Comparison of ENCODE assay signal across 8 mouse cellular contexts in genomic region chr2:84669828-84670568, GRCm38 (mm10). TPM values are rescaled to one million over a fixed set of nuclear protein-coding genes. Genes with fewer than 3 reads are reported as not detected.
DNase-seq lines count a peak whose midpoint lies in the region; ATAC-seq and TF ChIP-seq lines count a peak whose summit lies in the region.
"Had no signal": no experiment of that assay in that cellular context is flagged by ENCODE, and none has a peak within 500 bp of the region (broad histone marks: within the 10 kb centered on the region; RNA-seq: fewer than 3 reads in every experiment).

No protein-coding gene starts in this region.

- peak overlapping the region; percentile 85 for H3K4me2 ChIP-seq in liver, embryonic 14.5 days (ENCODE audit: low read depth)
- H3K4me2 ChIP-seq in neural tube, embryonic 12.5 days (replicated peaks) = peak overlapping the region; percentile 72

- H3K36me3 ChIP-seq in liver, embryonic 14.5 days (replicated peaks; ENCODE audit: control insufficient read depth, insufficient read depth, low read depth) = peaks cover 23% of the 10 kb centered on the region
- peaks cover 40% of the 10 kb centered on the region for H3K36me3 ChIP-seq in neural tube, embryonic 12.5 days

- peak overlapping the region; percentile 86 for H3K9ac ChIP-seq in liver, embryonic 14.5 days (replicated peaks)
- peak overlapping the region; percentile 88 for H3K9ac ChIP-seq in neural tube, embryonic 12.5 days

- H3K4me3 ChIP-seq in liver, embryonic 14.5 days (ENCODE audit: insufficient read depth in 1 of 2, low read depth in 2 of 2, low read length in 2 of 2) = peak overlapping the region; percentile 90 to 96
- peak overlapping the region; percentile 87 for H3K4me3 ChIP-seq in neural tube, embryonic 12.5 days

- no peaks in the 10 kb centered on the region for H3K27me3 ChIP-seq in liver, embryonic 14.5 days (ENCODE audit: control insufficient read depth, insufficient read depth, low read length)
- no peaks in the 10 kb centered on the region for H3K27me3 ChIP-seq in neural tube, embryonic 12.5 days (replicated peaks)

- peak; percentile 39 to 44 for ATAC-seq in hematopoietic stem cell, adult 5-6 weeks (replicated peaks in 1 of 2; ENCODE audit: insufficient read depth in 1 of 2, low FRiP score in 2 of 2, low TSS enrichment in 1 of 2, low read depth in 1 of 2, poor library complexity in 2 of 2, severe bottlenecking in 2 of 2)
- peak; percentile 65 for ATAC-seq in liver, embryonic 14.5 days (ENCODE audit: insufficient read depth)
- peak; percentile 82 for ATAC-seq in neural tube, embryonic 12.5 days (ENCODE audit: low FRiP score, low read depth)

- H3K9me3 ChIP-seq in liver, embryonic 14.5 days (ENCODE audit: control insufficient read depth, low read length) = no peaks in the 10 kb centered on the region
- no peaks in the 10 kb centered on the region for H3K9me3 ChIP-seq in neural tube, embryonic 12.5 days

- TF ChIP-seq CTCF in liver, embryonic 14.5 days (IDR thresholded peaks at IDR 0.05; ENCODE audit: low read depth) = no peak

- H3K4me1 ChIP-seq in liver, embryonic 14.5 days (replicated peaks; ENCODE audit: control insufficient read depth in 2 of 2, insufficient read depth in 2 of 2, low read length in 1 of 2) = peaks cover 3 to 7% of the 10 kb centered on the region in 2 experiments; a peak in 2 of 4 replicates
- peaks cover 8% of the 10 kb centered on the region for H3K4me1 ChIP-seq in neural tube, embryonic 12.5 days

- DNase-seq in retina, postnatal 7 days (ENCODE audit: low read depth, low spot score) = peak; percentile 17
- DNase-seq in retina, postnatal 1 day = no peak
- peak; percentile 11 for DNase-seq in c-Kit-negative CD71-positive TER-119-positive erythroid progenitor cells, embryonic 14.5 days (ENCODE audit: low read depth, low spot score)
- DNase-seq in liver, embryonic 14.5 days (ENCODE audit: low read depth in 3 of 3, low spot score in 3 of 3) = no peak
- DNase-seq in thymus, adult 18-20 months = no peak

- WGBS in liver, embryonic 14.5 days (ENCODE audit: insufficient replicate concordance) = 3% methylated on average over 39 of the region's 39 CpGs
- WGBS in neural tube, embryonic 12.5 days = 3% methylated on average over 39 of the region's 39 CpGs

- no peak for TF ChIP-seq EP300 in liver, embryonic 14.5 days (IDR thresholded peaks at IDR 0.05; ENCODE audit: low read depth)

- H3K27ac ChIP-seq in liver, embryonic 14.5 days = peak overlapping the region; percentile 52; the same call in 1 of the 2 replicates
- H3K27ac ChIP-seq in neural tube, embryonic 12.5 days = peak overlapping the region; percentile 73; the same call in 1 of the 2 replicates

RNA-seq across cellular contexts. Expression of gene Selenoh, which starts 0.6 kb away (rescaled TPM):
- total RNA-seq in hematopoietic stem cell, adult 5-6 weeks (2017) = 81.5 and 84.4 TPM in 2 replicates
- polyA plus RNA-seq in liver, embryonic 14.5 days (2012; rRNA removed) = 97.8 and 135 TPM in 2 replicates
- 115 TPM in 2 replicates for polyA plus RNA-seq in liver, embryonic 14.5 days (2014; fragmentation: Nextera tagmentation; extraction: Ambion mirVana)
- polyA plus RNA-seq in neural tube, embryonic 12.5 days (2016; fragmentation: Nextera tagmentation; extraction: Ambion mirVana) = 306 and 312 TPM in 2 replicates

RNA-seq across cellular contexts. Expression of gene Gm28635, which starts 7.8 kb away (rescaled TPM):
- total RNA-seq in hematopoietic stem cell, adult 5-6 weeks (2017) = not detected in 2 replicates
- polyA plus RNA-seq in liver, embryonic 14.5 days (2012; rRNA removed) = 0.01 TPM in 1 of 2 replicates, not detected in the other
- not detected in 2 replicates for polyA plus RNA-seq in liver, embryonic 14.5 days (2014; fragmentation: Nextera tagmentation; extraction: Ambion mirVana)
- not detected in 2 replicates for polyA plus RNA-seq in neural tube, embryonic 12.5 days (2016; fragmentation: Nextera tagmentation; extraction: Ambion mirVana)
- polyA plus RNA-seq: gonadal fat pad, adult 2 months had no signal

RNA-seq across cellular contexts. Expression of gene Med19, which starts 8.2 kb away (rescaled TPM):
- 25.0 and 28.6 TPM in 2 replicates for total RNA-seq in hematopoietic stem cell, adult 5-6 weeks (2017)
- polyA plus RNA-seq in liver, embryonic 14.5 days (2012; rRNA removed) = 9.6 and 12.3 TPM in 2 replicates
- 22.4 and 23.4 TPM in 2 replicates for polyA plus RNA-seq in liver, embryonic 14.5 days (2014; fragmentation: Nextera tagmentation; extraction: Ambion mirVana)
- 50.4 and 50.5 TPM in 2 replicates for polyA plus RNA-seq in neural tube, embryonic 12.5 days (2016; fragmentation: Nextera tagmentation; extraction: Ambion mirVana)

RNA-seq across cellular contexts. Expression of gene Tmx2, which starts 8.9 kb away (rescaled TPM):
- total RNA-seq in hematopoietic stem cell, adult 5-6 weeks (2017) = 48.9 and 55.8 TPM in 2 replicates
- 18.7 and 24.7 TPM in 2 replicates for polyA plus RNA-seq in liver, embryonic 14.5 days (2012; rRNA removed)
- polyA plus RNA-seq in liver, embryonic 14.5 days (2014; fragmentation: Nextera tagmentation; extraction: Ambion mirVana) = 66.3 and 70.9 TPM in 2 replicates
- 196 and 197 TPM in 2 replicates for polyA plus RNA-seq in neural tube, embryonic 12.5 days (2016; fragmentation: Nextera tagmentation; extraction: Ambion mirVana)

RNA-seq across cellular contexts. Expression of gene Btbd18, which starts 11.1 kb away (rescaled TPM):
- total RNA-seq in hematopoietic stem cell, adult 5-6 weeks (2017) = 0.13 TPM in 1 of 2 replicates, not detected in the other
- not detected in 2 replicates for polyA plus RNA-seq in liver, embryonic 14.5 days (2012; rRNA removed)
- 0.05 TPM in 1 of 2 replicates, not detected in the other for polyA plus RNA-seq in liver, embryonic 14.5 days (2014; fragmentation: Nextera tagmentation; extraction: Ambion mirVana)
- polyA plus RNA-seq in neural tube, embryonic 12.5 days (2016; fragmentation: Nextera tagmentation; extraction: Ambion mirVana) = 0.27 and 0.43 TPM in 2 replicates
- polyA plus RNA-seq: gonadal fat pad, adult 2 months had no signal

Comparison
In these comparisons a context has a peak if more than half of its experiments do, and no peak if none do; other contexts are left out.
1. DNase-seq: peak in retina, postnatal 7 days (single experiment) and c-Kit-negative CD71-positive TER-119-positive erythroid progenitor cells, embryonic 14.5 days (single experiment); none in retina, postnatal 1 day (single experiment), liver, embryonic 14.5 days (0 of 3) and thymus, adult 18-20 months (0 of 2).
2. Peak in every context shown above with its lines, with median percentiles within 50 percentile points of each other: ATAC-seq.